ENCODE assay signal across 8 mouse cellular contexts in the genomic region with DNA sequence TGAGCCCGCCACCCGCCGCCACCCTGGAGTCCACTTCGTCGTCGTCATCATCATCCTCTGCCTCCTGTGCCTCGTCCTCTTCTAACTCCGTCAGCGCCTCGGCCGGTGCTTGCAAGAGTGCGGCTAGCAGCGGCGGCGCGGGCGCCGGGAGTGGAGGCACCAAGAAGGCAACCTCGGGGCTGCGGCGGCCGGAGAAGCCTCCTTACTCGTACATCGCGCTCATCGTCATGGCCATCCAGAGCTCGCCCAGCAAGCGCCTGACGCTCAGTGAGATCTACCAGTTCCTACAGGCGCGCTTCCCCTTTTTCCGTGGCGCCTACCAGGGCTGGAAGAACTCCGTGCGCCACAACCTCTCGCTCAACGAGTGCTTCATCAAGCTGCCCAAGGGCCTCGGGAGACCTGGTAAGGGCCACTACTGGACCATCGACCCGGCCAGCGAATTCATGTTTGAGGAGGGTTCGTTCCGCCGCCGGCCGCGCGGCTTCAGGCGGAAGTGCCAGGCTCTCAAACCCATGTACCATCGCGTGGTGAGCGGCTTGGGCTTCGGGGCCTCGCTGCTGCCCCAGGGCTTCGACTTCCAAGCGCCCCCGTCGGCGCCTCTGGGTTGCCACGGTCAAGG. TPM values are rescaled to one million over a fixed set of nuclear protein-coding genes. Genes with fewer than 3 reads are reported as not detected.
DNase-seq lines count a peak whose midpoint lies in the region; ATAC-seq and TF ChIP-seq lines count a peak whose summit lies in the region.

No protein-coding gene starts in this region.

- H3K9ac ChIP-seq in heart, embryonic 14.5 days (ENCODE audit: low read length): peak overlapping the region; percentile 50
- H3K9ac ChIP-seq in liver, embryonic 14.5 days (replicated peaks): no peak overlapping the region

- peak overlapping the region; percentile 50; the same call in 1 of the 2 replicates for H3K27ac ChIP-seq in left cerebral cortex, adult 2 months
- no peak overlapping the region for H3K27ac ChIP-seq in heart, embryonic 14.5 days (replicated peaks in 1 of 2; ENCODE audit: control insufficient read depth in 1 of 2, insufficient read depth in 1 of 2, low read depth in 2 of 2, low read length in 2 of 2)
- H3K27ac ChIP-seq in liver, embryonic 14.5 days: no peak overlapping the region

- TF ChIP-seq CTCF in left cerebral cortex, adult 2 months (IDR thresholded peaks at IDR 0.05): no peak
- no peak for TF ChIP-seq CTCF in liver, embryonic 14.5 days (IDR thresholded peaks at IDR 0.05; ENCODE audit: low read depth)

- TF ChIP-seq EP300 in liver, embryonic 14.5 days (IDR thresholded peaks at IDR 0.05; ENCODE audit: low read depth): no peak

- intact Hi-C loops in left cerebral cortex, adult 2 months (cut with DNase I): loop anchor here (5.0 kb wide), 1 partner anchor 176 kb away; no protein-coding TSS in a partner anchor
- intact Hi-C loops in left cerebral cortex, postnatal 10 days (cut with DNase I): loop anchor here (10.0 kb wide), 1 partner anchor 179 kb away; the partner anchor contains the start of gene Foxc1

- no peak for DNase-seq in left cerebral cortex, adult 2 months (ENCODE audit: extremely low spot score in 1 of 2, low spot score in 2 of 2)
- DNase-seq in left cerebral cortex, postnatal 10 days (ENCODE audit: extremely low spot score in 1 of 2, low spot score in 2 of 2): no peak
- no peak for DNase-seq in liver, embryonic 14.5 days (ENCODE audit: low read depth in 3 of 3, low spot score in 3 of 3)
- DNase-seq in splenic B cell, adult 2 months (ENCODE audit: low read depth, low spot score): peak; percentile 12
- DNase-seq in frontal cortex, postnatal 10 days (ENCODE audit: low spot score in 2 of 2): no peak
- DNase-seq in MN1 (ENCODE audit: low spot score): no peak

- H3K4me1 ChIP-seq in heart, embryonic 14.5 days (ENCODE audit: control insufficient read depth in 2 of 2, insufficient read depth in 2 of 2, low read length in 2 of 2): peaks cover 11 to 32% of the 10 kb centered on the region in 2 experiments; a peak in 3 of 4 replicates
- no peaks in the 10 kb centered on the region for H3K4me1 ChIP-seq in liver, embryonic 14.5 days (replicated peaks; ENCODE audit: control insufficient read depth in 2 of 2, insufficient read depth in 2 of 2, low read length in 1 of 2)

- ATAC-seq in common myeloid progenitor, adult 5-6 weeks (replicated peaks; ENCODE audit: low read depth, poor library complexity, severe bottlenecking): peak; percentile 63
- no peak for ATAC-seq in heart, embryonic 14.5 days (ENCODE audit: insufficient number of reproducible peaks, insufficient read depth, low FRiP score, low read depth)
- ATAC-seq in liver, embryonic 14.5 days (ENCODE audit: insufficient read depth): no peak

- no peaks in the 10 kb centered on the region for H3K36me3 ChIP-seq in heart, embryonic 14.5 days (ENCODE audit: control insufficient read depth, insufficient read depth, low read length)
- H3K36me3 ChIP-seq in liver, embryonic 14.5 days (replicated peaks; ENCODE audit: control insufficient read depth, insufficient read depth, low read depth): no peaks in the 10 kb centered on the region
- H3K36me3 ChIP-seq in splenic B cell, adult 2 months (ENCODE audit: control insufficient read depth, insufficient read depth, low read length, poor library complexity, severe bottlenecking): no peaks in the 10 kb centered on the region

- peaks cover 100% of the 10 kb centered on the region for H3K27me3 ChIP-seq in heart, embryonic 14.5 days (ENCODE audit: control insufficient read depth, insufficient read depth, low read length)
- peaks cover 97% of the 10 kb centered on the region for H3K27me3 ChIP-seq in liver, embryonic 14.5 days (ENCODE audit: control insufficient read depth, insufficient read depth, low read length)
- H3K27me3 ChIP-seq in splenic B cell, adult 2 months (ENCODE audit: control insufficient read depth, insufficient read depth, low read length, poor library complexity, severe bottlenecking): no peaks in the 10 kb centered on the region

- H3K4me2 ChIP-seq in heart, embryonic 14.5 days (ENCODE audit: low read length): peak overlapping the region; percentile 92
- H3K4me2 ChIP-seq in liver, embryonic 14.5 days (ENCODE audit: low read depth): peak overlapping the region; percentile 27

- under 1% methylated on average over 57 of the region's 60 CpGs for WGBS in heart, embryonic 14.5 days
- under 1% methylated on average over 57 of the region's 60 CpGs for WGBS in liver, embryonic 14.5 days (ENCODE audit: insufficient replicate concordance)

- H3K4me3 ChIP-seq in left cerebral cortex, adult 2 months: peak overlapping the region; percentile 43
- H3K4me3 ChIP-seq in heart, embryonic 14.5 days (ENCODE audit: control insufficient read depth in 1 of 2, insufficient read depth in 1 of 2, low read depth in 1 of 2, low read length in 2 of 2): peak overlapping the region; percentile 36 to 51
- H3K4me3 ChIP-seq in liver, embryonic 14.5 days (ENCODE audit: insufficient read depth in 1 of 2, low read depth in 2 of 2, low read length in 2 of 2): peak overlapping the region in 1 of 2 experiments; percentile 13; a peak in 1 of 4 replicates

- no peaks in the 10 kb centered on the region for H3K9me3 ChIP-seq in heart, embryonic 14.5 days (ENCODE audit: control insufficient read depth, low read length)
- no peaks in the 10 kb centered on the region for H3K9me3 ChIP-seq in liver, embryonic 14.5 days (ENCODE audit: control insufficient read depth, low read length)

RNA-seq across cellular contexts. Expression of gene Foxf2, which starts 0.7 kb away (rescaled TPM):
- 1 to 10 TPM; 4.6 to 4.9 TPM for total RNA-seq in left cerebral cortex, adult 2 months (2021)
- 10 to 100 TPM in 1 of 2 experiments, 1 to 10 TPM in 1; 8.2 to 10.2 TPM for total RNA-seq in left cerebral cortex, postnatal 10 days (2021)
- total RNA-seq in common myeloid progenitor, adult 5-6 weeks (2017): not detected in 2 replicates
- 0.11 TPM in 1 of 2 replicates, not detected in the other for polyA plus RNA-seq in heart, embryonic 14.5 days (2014; fragmentation: Nextera tagmentation; extraction: Ambion mirVana)
- 0.09 and 0.12 TPM in 2 replicates for polyA plus RNA-seq in liver, embryonic 14.5 days (2012; rRNA removed)
- not detected in 2 replicates for polyA plus RNA-seq in liver, embryonic 14.5 days (2014; fragmentation: Nextera tagmentation; extraction: Ambion mirVana)
